Mouse (Mus musculus): Measurements from ENCODE around the gene Cpm. TPM values are rescaled to one million over a fixed set of nuclear protein-coding genes. Genes with fewer than 3 reads are reported as not detected.

Gene Cpm
- polyA plus RNA-seq, 1 experiment from 2014 or later, result 47.7 TPM

- H3K4me3 ChIP-seq (ENCODE audit: low read length), result no peak overlapping the region
- no peak overlapping the region for H3K9ac ChIP-seq (ENCODE audit: low read depth, low read length)
- no peak for ATAC-seq
- no peaks in the 10 kb centered on the region for H3K27me3 ChIP-seq (replicated peaks; ENCODE audit: control insufficient read depth, insufficient read depth, low read length)
- no peak overlapping the region for H3K27ac ChIP-seq (ENCODE audit: low read length)
- no peak overlapping the region for H3K4me2 ChIP-seq (ENCODE audit: low read depth, low read length)
- no peaks in the 10 kb centered on the region for H3K9me3 ChIP-seq (ENCODE audit: control insufficient read depth, low read length)
- no peaks in the 10 kb centered on the region for H3K36me3 ChIP-seq (ENCODE audit: control insufficient read depth, insufficient read depth, low read length)
- 92% methylated on average over 14 of the region's 14 CpGs for WGBS
- peaks cover 18% of the 10 kb centered on the region for H3K4me1 ChIP-seq (ENCODE audit: control insufficient read depth, insufficient read depth, low read length)
Observed at GRCm38 (mm10) chr10:117679963-117680473, 50.7 kb downstream of the Cpm start.

DNA sequence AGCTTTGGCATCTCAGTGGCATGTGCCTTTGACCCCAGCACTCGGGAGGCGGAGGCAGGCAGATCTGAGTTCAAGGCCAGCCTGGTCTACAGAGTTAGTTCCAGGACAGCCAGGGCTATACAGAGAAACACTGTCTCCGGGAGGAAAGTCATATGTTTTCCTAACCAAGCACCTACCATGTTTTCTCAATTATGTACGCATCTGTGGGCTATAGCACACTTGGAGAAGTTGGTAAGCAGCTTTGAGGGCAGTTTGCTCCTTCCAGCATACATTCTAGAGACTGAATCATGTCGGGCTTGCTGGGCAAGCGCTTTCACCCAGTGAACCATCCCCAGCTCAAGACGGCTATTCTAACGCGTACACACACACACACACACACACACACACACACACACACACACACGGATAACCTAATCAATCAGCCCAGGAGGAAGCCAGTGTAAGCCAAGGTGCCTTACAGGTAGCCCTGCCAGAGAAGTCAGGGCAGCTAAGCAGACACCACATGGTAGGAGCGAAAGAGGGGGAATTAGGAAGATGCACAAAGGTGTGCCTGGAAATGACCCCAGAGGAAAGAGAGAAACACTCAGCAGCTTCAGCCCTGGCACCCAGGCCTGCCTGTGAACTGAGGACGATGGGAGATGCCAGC lies 51.7 kb downstream of the Cpm start:
- no peaks in the 10 kb centered on the region for H3K36me3 ChIP-seq (ENCODE audit: control insufficient read depth, insufficient read depth, low read length)
- WGBS, result 89% methylated on average over 12 of the region's 12 CpGs
- no peak for ATAC-seq

DNA sequence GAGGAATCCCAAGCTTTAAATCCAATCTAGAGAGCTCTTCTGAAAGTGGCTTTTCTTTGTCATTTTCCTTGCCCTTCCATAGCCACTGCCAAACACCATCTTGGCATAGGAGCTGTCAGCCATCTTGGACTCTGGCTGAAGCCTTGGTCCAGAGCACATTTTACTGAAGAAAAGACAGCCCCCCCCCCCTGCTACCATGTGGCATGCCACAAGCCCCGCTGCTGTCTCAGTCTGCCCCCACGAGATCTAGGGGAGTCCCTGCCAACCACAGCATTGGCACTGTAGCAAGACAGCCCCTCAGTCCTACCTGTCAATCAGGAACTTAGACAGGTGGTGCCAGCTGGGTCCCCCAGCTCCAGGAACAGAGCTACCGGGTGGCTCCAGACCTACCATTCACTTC lies 52.2 kb downstream of the Cpm start:
- H3K4me1 ChIP-seq (ENCODE audit: control insufficient read depth, insufficient read depth, low read length), result peaks cover 13% of the 10 kb centered on the region
- no peak overlapping the region for H3K4me2 ChIP-seq (ENCODE audit: low read depth, low read length)
- no peak overlapping the region for H3K9ac ChIP-seq (ENCODE audit: low read depth, low read length)
- no peak overlapping the region for H3K27ac ChIP-seq (ENCODE audit: low read length)
- no peaks in the 10 kb centered on the region for H3K9me3 ChIP-seq (ENCODE audit: control insufficient read depth, low read length)
- ATAC-seq, result no peak
- H3K36me3 ChIP-seq (ENCODE audit: control insufficient read depth, insufficient read depth, low read length), result no peaks in the 10 kb centered on the region
- H3K27me3 ChIP-seq (replicated peaks; ENCODE audit: control insufficient read depth, insufficient read depth, low read length), result no peaks in the 10 kb centered on the region
- 88% methylated on average over 3 of the region's 3 CpGs for WGBS
- H3K4me3 ChIP-seq (ENCODE audit: low read length), result no peak overlapping the region

More for the DNA sequence above, 51.7 kb downstream of the Cpm start:
- H3K9ac ChIP-seq (ENCODE audit: low read depth, low read length), result no peak overlapping the region
- H3K9me3 ChIP-seq (ENCODE audit: control insufficient read depth, low read length), result no peaks in the 10 kb centered on the region
- no peak overlapping the region for H3K27ac ChIP-seq (ENCODE audit: low read length)
- H3K27me3 ChIP-seq (replicated peaks; ENCODE audit: control insufficient read depth, insufficient read depth, low read length), result no peaks in the 10 kb centered on the region
- no peak overlapping the region for H3K4me3 ChIP-seq (ENCODE audit: low read length)
- no peak overlapping the region for H3K4me2 ChIP-seq (ENCODE audit: low read depth, low read length)
- H3K4me1 ChIP-seq (ENCODE audit: control insufficient read depth, insufficient read depth, low read length), result peaks cover 14% of the 10 kb centered on the region

DNA sequence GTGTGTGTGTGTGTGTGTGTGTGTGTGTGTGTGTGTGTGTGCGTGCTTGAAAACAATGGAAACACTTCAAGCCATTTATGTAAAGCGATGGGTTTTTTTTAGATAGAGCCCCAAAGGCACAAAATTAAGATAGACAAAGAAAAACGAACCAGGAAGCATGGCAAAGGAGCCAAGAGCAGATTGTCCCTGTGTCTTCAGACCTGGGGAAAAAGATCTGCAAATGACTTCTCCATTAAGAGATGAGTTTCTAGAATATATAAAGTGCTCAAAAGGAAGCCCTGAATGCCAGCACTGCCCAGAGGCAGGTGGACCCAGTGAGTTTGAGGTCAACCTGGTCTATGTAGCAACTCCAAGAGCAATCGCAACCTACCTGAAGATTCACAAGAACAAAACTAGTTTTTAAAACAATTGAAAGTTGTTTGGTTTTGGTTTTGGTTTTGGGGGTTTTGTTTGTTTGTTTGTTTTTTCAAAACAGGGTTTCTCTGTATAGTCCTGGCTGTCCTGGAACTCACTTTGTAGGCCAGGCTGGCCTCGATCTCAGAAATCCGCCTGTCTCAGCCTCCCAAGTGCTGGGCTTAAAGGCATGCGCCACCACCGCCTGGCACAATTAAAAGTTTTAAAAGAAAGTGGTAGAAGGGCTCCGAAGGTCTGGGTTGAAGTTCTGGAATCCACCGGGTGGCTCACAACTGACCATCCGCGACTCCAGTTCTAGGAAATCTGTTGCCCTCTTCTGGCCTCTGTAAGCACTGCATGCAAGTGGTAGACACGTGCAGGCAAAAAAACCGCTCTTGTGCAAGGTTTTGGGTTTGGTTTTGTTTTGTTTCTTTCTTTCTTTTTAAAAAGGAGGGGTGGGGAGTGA lies 52.9 kb downstream of the Cpm start:
- no peak for ATAC-seq
- Histone ChIP-seq H3K9me3 (ENCODE audit: control insufficient read depth, low read length) (no peaks in the 10 kb centered on the region), H3K4me3 (ENCODE audit: low read length) (no peak overlapping the region), H3K4me2 (ENCODE audit: low read depth, low read length) (no peak overlapping the region), H3K36me3 (ENCODE audit: control insufficient read depth, insufficient read depth, low read length) (no peaks in the 10 kb centered on the region), H3K27ac (ENCODE audit: low read length) (no peak overlapping the region), H3K27me3 (replicated peaks; ENCODE audit: control insufficient read depth, insufficient read depth, low read length) (no peaks in the 10 kb centered on the region), H3K4me1 (ENCODE audit: control insufficient read depth, insufficient read depth, low read length) (peaks cover 10% of the 10 kb centered on the region), H3K9ac (ENCODE audit: low read depth, low read length) (no peak overlapping the region)
- WGBS, result 70% methylated on average over 14 of the region's 14 CpGs

- Histone ChIP-seq H3K4me1 (ENCODE audit: control insufficient read depth, insufficient read depth, low read length) (peaks cover 4% of the 10 kb centered on the region; the same call in 1 of the 2 replicates), H3K36me3 (ENCODE audit: control insufficient read depth, insufficient read depth, low read length) (no peaks in the 10 kb centered on the region), H3K4me2 (ENCODE audit: low read depth, low read length) (no peak overlapping the region), H3K9me3 (ENCODE audit: control insufficient read depth, low read length) (no peaks in the 10 kb centered on the region), H3K4me3 (ENCODE audit: low read length) (no peak overlapping the region), H3K27me3 (replicated peaks; ENCODE audit: control insufficient read depth, insufficient read depth, low read length) (no peaks in the 10 kb centered on the region), H3K9ac (ENCODE audit: low read depth, low read length) (no peak overlapping the region), H3K27ac (ENCODE audit: low read length) (no peak overlapping the region)
- ATAC-seq, result no peak
- 82% methylated on average over 30 of the region's 30 CpGs for WGBS
Observed at GRCm38 (mm10) chr10:117682858-117683733, 53.8 kb downstream of the Cpm start.

- no peak for ATAC-seq
- Histone ChIP-seq H3K27ac (ENCODE audit: low read length) (no peak overlapping the region), H3K4me2 (ENCODE audit: low read depth, low read length) (no peak overlapping the region), H3K9ac (ENCODE audit: low read depth, low read length) (no peak overlapping the region), H3K4me3 (ENCODE audit: low read length) (no peak overlapping the region), H3K27me3 (replicated peaks; ENCODE audit: control insufficient read depth, insufficient read depth, low read length) (no peaks in the 10 kb centered on the region), H3K9me3 (ENCODE audit: control insufficient read depth, low read length) (no peaks in the 10 kb centered on the region), H3K4me1 (ENCODE audit: control insufficient read depth, insufficient read depth, low read length) (peaks cover 3% of the 10 kb centered on the region; the same call in 1 of the 2 replicates), H3K36me3 (ENCODE audit: control insufficient read depth, insufficient read depth, low read length) (peaks cover 4% of the 10 kb centered on the region; the same call in 1 of the 2 replicates)
- 92% methylated on average over 9 of the region's 9 CpGs for WGBS
Observed at GRCm38 (mm10) chr10:117683734-117684037, 54.4 kb downstream of the Cpm start.

GRCm38 (mm10) chr10:117684298-117685170 lies 55.2 kb downstream of the Cpm start:
- no peak overlapping the region for H3K27ac ChIP-seq (ENCODE audit: low read length)
- 87% methylated on average over 19 of the region's 19 CpGs for whole genome bisulfite sequencing
- no peaks in the 10 kb centered on the region for H3K4me1 ChIP-seq (ENCODE audit: control insufficient read depth, insufficient read depth, low read length)
- H3K9ac ChIP-seq (ENCODE audit: low read depth, low read length), result no peak overlapping the region
- no peak for ATAC-seq
- H3K36me3 ChIP-seq (ENCODE audit: control insufficient read depth, insufficient read depth, low read length), result peaks cover 4% of the 10 kb centered on the region; the same call in 1 of the 2 replicates
- H3K9me3 ChIP-seq (ENCODE audit: control insufficient read depth, low read length), result no peaks in the 10 kb centered on the region
- no peaks in the 10 kb centered on the region for H3K27me3 ChIP-seq (replicated peaks; ENCODE audit: control insufficient read depth, insufficient read depth, low read length)
- H3K4me2 ChIP-seq (ENCODE audit: low read depth, low read length), result no peak overlapping the region
- H3K4me3 ChIP-seq (ENCODE audit: low read length), result no peak overlapping the region

GRCm38 (mm10) chr10:117685171-117685848 lies 56.0 kb downstream of the Cpm start:
- Histone ChIP-seq H3K27ac (ENCODE audit: low read length) (no peak overlapping the region), H3K27me3 (replicated peaks; ENCODE audit: control insufficient read depth, insufficient read depth, low read length) (no peaks in the 10 kb centered on the region), H3K4me1 (ENCODE audit: control insufficient read depth, insufficient read depth, low read length) (no peaks in the 10 kb centered on the region), H3K9ac (ENCODE audit: low read depth, low read length) (no peak overlapping the region), H3K36me3 (ENCODE audit: control insufficient read depth, insufficient read depth, low read length) (peaks cover 7% of the 10 kb centered on the region; the same call in 1 of the 2 replicates), H3K4me3 (ENCODE audit: low read length) (no peak overlapping the region), H3K9me3 (ENCODE audit: control insufficient read depth, low read length) (no peaks in the 10 kb centered on the region), H3K4me2 (ENCODE audit: low read depth, low read length) (no peak overlapping the region)
- ATAC-seq, result no peak
- WGBS, result 91% methylated on average over 15 of the region's 15 CpGs
